Mouse (Mus musculus) ES-Bruce4 (cell line): ENCODE results near the gene Mxd4.

Experiments
- CTCF ChIP-seq: IDR thresholded peaks from one replicate; pipeline ENCODE4 v1.8.1; 2011; ENCODE audit warnings: low read depth, low read length
- EP300 ChIP-seq: IDR thresholded peaks from 2 replicates; pipeline ENCODE4 v1.6.1; 2011; ENCODE audit warnings: low read depth, low read length; ENCODE audit not compliant: insufficient read depth
- POLR2A ChIP-seq: IDR thresholded peaks from one replicate; pipeline ENCODE4 v1.8.1; 2011; ENCODE audit warnings: low read length; ENCODE audit not compliant: insufficient read depth

DNA sequence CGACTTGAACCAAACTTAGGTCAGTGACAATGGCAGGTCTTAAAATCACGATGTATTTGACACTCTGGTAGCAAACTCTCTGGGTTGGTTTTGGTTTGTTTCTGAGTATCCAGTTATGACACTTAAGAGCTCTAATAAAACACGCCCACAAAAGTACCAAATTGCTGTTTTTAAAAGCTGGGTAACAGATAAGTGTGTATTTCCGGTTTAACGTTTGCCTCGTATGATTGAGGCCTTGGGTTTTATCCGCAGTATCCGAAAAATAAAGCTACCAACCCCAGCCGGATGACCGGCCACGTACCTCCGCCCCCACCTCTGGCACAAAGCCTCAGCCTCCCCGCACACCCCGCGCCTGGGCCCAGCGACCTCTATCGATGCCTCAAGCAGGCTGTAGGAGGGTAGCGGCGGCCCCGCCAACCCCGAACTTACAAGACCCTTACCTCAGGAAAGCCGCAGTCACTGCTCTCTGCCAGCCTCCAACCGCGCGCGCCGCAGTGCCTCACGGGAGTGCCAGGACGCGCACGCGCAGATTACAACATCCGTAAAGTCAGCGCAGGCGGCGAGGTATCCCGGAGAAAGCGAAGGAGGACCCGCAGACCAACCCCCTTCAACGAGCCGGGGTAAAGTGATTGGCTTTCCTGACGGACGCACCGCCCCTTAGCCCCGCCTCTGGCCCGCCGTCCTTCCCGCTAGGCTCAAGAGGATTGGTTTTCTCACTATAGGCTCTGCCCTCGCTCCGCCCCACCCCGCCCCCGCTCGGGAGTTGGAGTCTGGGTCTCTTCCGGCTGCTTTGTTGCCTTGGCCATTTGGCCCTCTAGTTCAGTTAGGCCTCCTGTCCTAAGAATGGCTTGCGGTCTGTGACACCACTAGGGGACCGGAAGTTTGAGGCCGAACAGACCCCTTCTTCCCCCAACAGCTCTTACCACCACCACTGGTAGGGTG is 18.3 kb downstream of the Mxd4 start, which contains the start of the genes Poln and Haus3:
- TF ChIP-seq EP300 (0 out of 2 replicates have a peak, but pooled peaks have one; percentile 40), CTCF (no peak), POLR2A (peak; percentile 88)
